Mouse (Mus musculus): Measurements from ENCODE around the gene Cachd1.

DNA sequence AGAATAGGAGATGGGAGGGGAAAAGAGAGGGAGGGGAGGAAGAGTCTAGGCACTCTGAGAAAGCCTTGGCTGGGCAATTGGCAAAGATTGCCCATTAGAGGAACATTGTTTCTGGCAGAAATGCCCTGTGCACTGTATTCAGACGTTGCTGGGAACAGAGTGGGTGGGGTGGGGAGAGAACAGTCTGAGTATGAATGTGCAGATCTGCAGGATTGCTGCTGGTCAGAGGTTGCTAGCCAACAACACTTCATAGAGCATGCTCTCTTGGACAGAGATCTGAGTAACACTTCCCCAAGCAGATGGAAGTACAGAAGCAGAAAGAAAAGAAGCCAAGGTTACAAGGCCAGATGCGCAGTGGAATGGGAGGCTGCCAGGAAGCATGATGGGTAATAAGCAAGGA is 285.7 kb downstream of the Cachd1 start:
- TF ChIP-seq CTCF (IDR thresholded peaks at IDR 0.05; ENCODE audit: low read depth, low read length) (no peak), GATA1 (IDR thresholded peaks at IDR 0.05; ENCODE audit: borderline replicate concordance, low read length) (no peak)

Measured in G1E (cell line).